Mouse (Mus musculus) frontal cortex, postnatal 10 days (tissue): ENCODE data around the gene Gprin1.

Experiments
- DNase-seq, 2 experiments: peaks; one replicate each; pipeline ENCODE4 v3.0.0; 2022; ENCODE audit warnings: low spot score in 2 of 2, mixed read lengths in 1 of 2

Gene Gprin1

GRCm38 (mm10) chr13:54726131-54726530, 23.5 kb downstream of the Gprin1 start:
- no peak for DNase-seq

- DNase-seq = no peak
Observed at GRCm38 (mm10) chr13:54723143-54723542, 26.5 kb downstream of the Gprin1 start.

- peak in 1 of 2 experiments; percentile 48 for DNase-seq
Observed at GRCm38 (mm10) chr13:54716916-54717315, 32.8 kb downstream of the Gprin1 start.

GRCm38 (mm10) chr13:54714996-54715395, 34.7 kb downstream of the Gprin1 start:
- no peak for DNase-seq

- DNase-seq = no peak
Observed at GRCm38 (mm10) chr13:54714393-54714792, 35.3 kb downstream of the Gprin1 start.

GRCm38 (mm10) chr13:54710866-54711265, 38.8 kb downstream of the Gprin1 start:
- no peak for DNase-seq

- no peak for DNase-seq
Observed at GRCm38 (mm10) chr13:54704890-54705289, 44.8 kb downstream of the Gprin1 start.

- no peak for DNase-seq
Observed at GRCm38 (mm10) chr13:54702507-54702906, 47.2 kb downstream of the Gprin1 start.

- no peak for DNase-seq
Observed at GRCm38 (mm10) chr13:54701243-54701642, 48.4 kb downstream of the Gprin1 start, which contains the start of gene Cdhr2. Cdhr2 (plus strand) TSS chr13:54701461.

- DNase-seq = no peak
Observed at GRCm38 (mm10) chr13:54695479-54696230, 54.0 kb downstream of the Gprin1 start.

- DNase-seq = no peak
Observed at GRCm38 (mm10) chr13:54694348-54695060, 55.2 kb downstream of the Gprin1 start.

- peak; percentile 99 for DNase-seq
Observed at GRCm38 (mm10) chr13:54693558-54694347, 55.9 kb downstream of the Gprin1 start, which contains the start of gene Rnf44. Rnf44 (minus strand) TSS chr13:54693907.

- DNase-seq = no peak
Observed at GRCm38 (mm10) chr13:54692711-54693557, 56.7 kb downstream of the Gprin1 start.

- no peak for DNase-seq
Observed at GRCm38 (mm10) chr13:54691737-54692136, 57.9 kb downstream of the Gprin1 start.

- DNase-seq = no peak
Observed at GRCm38 (mm10) chr13:54690151-54690740, 59.4 kb downstream of the Gprin1 start.

- DNase-seq = peak; percentile 98
Observed at GRCm38 (mm10) chr13:54687575-54688424, 61.9 kb downstream of the Gprin1 start.

GRCm38 (mm10) chr13:54687096-54687495, 62.6 kb downstream of the Gprin1 start:
- peak; percentile 73 to 80 for DNase-seq
